Mouse (Mus musculus): ENCODE results near the gene Cog6.
A peak's percentile ranks its signal among the peaks of the same experiment; 100 is the strongest.

Gene Cog6

GRCm38 (mm10) chr3:53016436-53017340 is at the start of gene Cog6:
Gene Cog6, minus strand, starts transcription at chr3:53017237.
- peak; percentile 84 to 89 for DNase-seq

- DNase-seq, result no peak
Observed at GRCm38 (mm10) chr3:53066095-53066372, 49.0 kb upstream of the Cog6 start.

GRCm38 (mm10) chr3:53065267-53066094 is 48.4 kb upstream of the Cog6 start:
- no peak for DNase-seq

- no peak for DNase-seq
Observed at GRCm38 (mm10) chr3:53063423-53064147, 46.5 kb upstream of the Cog6 start.

GRCm38 (mm10) chr3:53059959-53060358 is 42.9 kb upstream of the Cog6 start:
- DNase-seq, result no peak

- no peak for DNase-seq
Observed at GRCm38 (mm10) chr3:53056430-53056829, 39.4 kb upstream of the Cog6 start.

- DNase-seq, result no peak
Observed at GRCm38 (mm10) chr3:53052385-53052784, 35.3 kb upstream of the Cog6 start.

- DNase-seq, result no peak
Observed at GRCm38 (mm10) chr3:53046371-53046770, 29.3 kb upstream of the Cog6 start.

GRCm38 (mm10) chr3:53045697-53046096 is 28.7 kb upstream of the Cog6 start:
- DNase-seq, result no peak

- DNase-seq, result no peak
Observed at GRCm38 (mm10) chr3:53044682-53045299, 27.8 kb upstream of the Cog6 start.

- no peak for DNase-seq
Observed at GRCm38 (mm10) chr3:53044238-53044637, 27.2 kb upstream of the Cog6 start.

GRCm38 (mm10) chr3:53043206-53043780 is 26.3 kb upstream of the Cog6 start:
- no peak for DNase-seq

GRCm38 (mm10) chr3:53042240-53042567 is 25.2 kb upstream of the Cog6 start:
- no peak for DNase-seq

- peak; percentile 24 to 42 for DNase-seq
Observed at GRCm38 (mm10) chr3:53041411-53042239, 24.6 kb upstream of the Cog6 start, which contains the start of gene Lhfp. Gene Lhfp, plus strand, starts transcription at chr3:53041528.

- DNase-seq, result no peak
Observed at GRCm38 (mm10) chr3:53040593-53041410, 23.8 kb upstream of the Cog6 start.

GRCm38 (mm10) chr3:53039746-53040145 is 22.7 kb upstream of the Cog6 start:
- DNase-seq, result no peak

- DNase-seq, result no peak
Observed at GRCm38 (mm10) chr3:53038913-53039312, 21.9 kb upstream of the Cog6 start.

GRCm38 (mm10) chr3:53036941-53037340 is 19.9 kb upstream of the Cog6 start:
- DNase-seq, result no peak

- no peak for DNase-seq
Observed at GRCm38 (mm10) chr3:53036076-53036475, 19.0 kb upstream of the Cog6 start.

GRCm38 (mm10) chr3:53033448-53033847 is 16.4 kb upstream of the Cog6 start:
- no peak for DNase-seq

GRCm38 (mm10) chr3:53032432-53032831 is 15.4 kb upstream of the Cog6 start:
- no peak for DNase-seq
